Mouse (Mus musculus) limb, embryonic 15.5 days (tissue): ENCODE results near the gene Adamts6. TPM values are rescaled to one million over a fixed set of nuclear protein-coding genes. Genes with fewer than 3 reads are reported as not detected.

Experiments
- ATAC-seq: fragments of 200-750 bp; cut with Nextera tagmentation; 2 replicates; pipeline ENCODE4 v1.8.0; 2017; ENCODE audit warnings: low read depth, moderate TSS enrichment; ENCODE audit not compliant: insufficient number of reproducible peaks, low FRiP score, low TSS enrichment
- H3K27ac ChIP-seq: fragments of 300-500 bp; sonication (generic); 2 replicates; pipeline ENCODE4 v1.5.1; 2015; ENCODE audit warnings: moderate library complexity, mild to moderate bottlenecking, inconsistent platforms
- H3K27me3 ChIP-seq: fragments of 300-500 bp; sonication (generic); 2 replicates; pipeline ENCODE4 v1.6.1; 2015; ENCODE audit warnings: inconsistent platforms
- H3K36me3 ChIP-seq: fragments of 300-500 bp; sonication (generic); 2 replicates; pipeline ENCODE4 v1.6.1; 2015; ENCODE audit warnings: inconsistent platforms
- H3K4me1 ChIP-seq: fragments of 300-500 bp; sonication (generic); 2 replicates; pipeline ENCODE4 v1.6.1; 2015; ENCODE audit warnings: inconsistent platforms
- H3K4me2 ChIP-seq: fragments of 300-500 bp; sonication (generic); 2 replicates; pipeline ENCODE4 v1.6.1; 2015; ENCODE audit warnings: mild to moderate bottlenecking, inconsistent platforms
- H3K4me3 ChIP-seq: fragments of 300-500 bp; sonication (generic); 2 replicates; pipeline ENCODE4 v1.5.1; 2015; ENCODE audit warnings: mild to moderate bottlenecking, inconsistent platforms
- H3K9ac ChIP-seq: fragments of 300-500 bp; sonication (generic); 2 replicates; pipeline ENCODE4 v1.6.1; 2015; ENCODE audit warnings: inconsistent platforms
- H3K9me3 ChIP-seq: fragments of 300-500 bp; sonication (generic); 2 replicates; pipeline ENCODE4 v1.6.1; 2016; ENCODE audit warnings: inconsistent platforms
- WGBS: fragments of 180-500 bp; shearing (Covaris S2); methylation state at CpG from one replicate; pipeline ENCODE4 v1.1.7; 2015; 5-methylcytosine and 5-hydroxymethylcytosine counted together
- polyA plus RNA-seq: library from polyadenylated mRNA; unstranded; fragments of >200 nt; fragmentation: Nextera tagmentation; extraction: Ambion mirVana; gene quantifications from 2 replicates; pipeline ENCODE4 v1.2.1, GENCODE M21; 2015

Adamts6 gene
- polyA plus RNA-seq, 1 experiment from 2014 or later = 3.0 TPM

GRCm38 (mm10) chr13:104504043-104504442 lies 216.4 kb downstream of the Adamts6 start:
- Histone ChIP-seq H3K27ac (no peak overlapping the region), H3K9me3 (no peaks in the 10 kb centered on the region), H3K4me3 (no peak overlapping the region), H3K4me2 (no peak overlapping the region), H3K4me1 (no peaks in the 10 kb centered on the region), H3K9ac (no peak overlapping the region), H3K27me3 (no peaks in the 10 kb centered on the region), H3K36me3 (no peaks in the 10 kb centered on the region)
- 78% methylated on average over 1 of the region's 1 CpGs for WGBS
- no peak for ATAC-seq

- 78% methylated on average over 6 of the region's 6 CpGs for WGBS
- Histone ChIP-seq H3K4me1 (peaks cover 4% of the 10 kb centered on the region; the same call in 1 of the 2 replicates), H3K36me3 (no peaks in the 10 kb centered on the region), H3K4me3 (no peak overlapping the region), H3K27ac (no peak overlapping the region), H3K9ac (no peak overlapping the region), H3K27me3 (no peaks in the 10 kb centered on the region), H3K4me2 (no peak overlapping the region), H3K9me3 (no peaks in the 10 kb centered on the region)
- ATAC-seq = no peak
These were observed 218.7 kb downstream of the Adamts6 start for GRCm38 (mm10) chr13:104506165-104506875.

DNA sequence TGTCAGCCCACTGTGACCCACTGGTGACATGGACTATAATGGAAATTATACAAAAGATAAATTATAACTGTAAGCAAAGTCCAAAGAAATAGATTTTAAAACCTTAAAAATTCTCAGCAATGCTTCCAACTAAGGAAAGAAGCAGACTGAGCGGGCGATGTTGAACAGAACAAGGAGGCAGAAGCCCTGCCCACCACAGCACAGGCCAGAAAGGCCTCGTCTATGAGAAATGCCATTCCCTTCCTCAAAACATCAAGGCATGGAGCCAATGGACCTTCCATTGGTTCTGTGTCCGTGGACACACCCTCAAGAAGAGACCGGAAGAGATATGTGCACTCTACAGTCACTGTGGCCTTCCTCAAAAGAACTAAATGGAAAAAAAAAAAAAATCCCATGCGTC lies 220.0 kb downstream of the Adamts6 start:
- H3K4me2 ChIP-seq = no peak overlapping the region
- no peak overlapping the region for H3K27ac ChIP-seq
- H3K9me3 ChIP-seq = no peaks in the 10 kb centered on the region
- H3K4me1 ChIP-seq = peaks cover 4% of the 10 kb centered on the region; the same call in 1 of the 2 replicates
- no peak overlapping the region for H3K4me3 ChIP-seq
- H3K9ac ChIP-seq = no peak overlapping the region
- H3K27me3 ChIP-seq = no peaks in the 10 kb centered on the region
- ATAC-seq = no peak
- no peaks in the 10 kb centered on the region for H3K36me3 ChIP-seq
- 89% methylated on average over 6 of the region's 6 CpGs for WGBS

- Histone ChIP-seq H3K4me1 (peaks cover 4% of the 10 kb centered on the region; the same call in 1 of the 2 replicates), H3K9ac (no peak overlapping the region), H3K4me2 (no peak overlapping the region), H3K27me3 (no peaks in the 10 kb centered on the region), H3K4me3 (no peak overlapping the region), H3K36me3 (no peaks in the 10 kb centered on the region), H3K27ac (no peak overlapping the region), H3K9me3 (no peaks in the 10 kb centered on the region)
- ATAC-seq = 0 out of 2 replicates have a peak, but pooled peaks have one; percentile 15
- 69% methylated on average over 26 of the region's 26 CpGs for WGBS
These were observed 222.2 kb downstream of the Adamts6 start for GRCm38 (mm10) chr13:104509561-104510493.

- H3K27me3 ChIP-seq = no peaks in the 10 kb centered on the region
- peaks cover 4% of the 10 kb centered on the region; the same call in 1 of the 2 replicates for H3K4me1 ChIP-seq
- 78% methylated on average over 5 of the region's 5 CpGs for WGBS
- H3K9me3 ChIP-seq = no peaks in the 10 kb centered on the region
- no peak for ATAC-seq
- no peak overlapping the region for H3K4me2 ChIP-seq
- H3K36me3 ChIP-seq = no peaks in the 10 kb centered on the region
- H3K27ac ChIP-seq = no peak overlapping the region
- H3K4me3 ChIP-seq = no peak overlapping the region
- H3K9ac ChIP-seq = no peak overlapping the region
These were observed 223.1 kb downstream of the Adamts6 start for GRCm38 (mm10) chr13:104510766-104511165.

DNA sequence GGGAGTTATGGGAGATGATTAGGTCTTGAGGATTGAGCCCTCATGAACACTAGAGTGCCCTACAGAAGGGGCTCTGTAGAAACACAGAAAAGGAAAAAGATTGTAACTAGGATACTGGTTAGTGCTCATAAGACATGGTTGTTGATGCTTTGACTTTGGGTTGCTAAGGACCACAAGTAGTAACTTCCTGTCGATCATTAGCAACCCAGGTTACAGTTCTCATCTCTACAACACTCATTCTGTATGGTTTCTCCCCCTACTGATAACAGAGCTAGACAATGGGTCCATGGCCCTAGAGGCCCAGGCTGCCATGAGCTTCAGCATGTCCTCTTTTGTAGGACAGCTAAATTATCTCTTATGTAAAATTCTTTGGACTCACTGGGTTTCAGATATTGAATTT lies 227.4 kb downstream of the Adamts6 start:
- no peak overlapping the region for H3K4me2 ChIP-seq
- H3K9ac ChIP-seq = no peak overlapping the region
- H3K36me3 ChIP-seq = no peaks in the 10 kb centered on the region
- H3K27ac ChIP-seq = no peak overlapping the region
- H3K4me3 ChIP-seq = no peak overlapping the region
- WGBS = 90% methylated on average over 1 of the region's 1 CpGs
- H3K9me3 ChIP-seq = no peaks in the 10 kb centered on the region
- H3K27me3 ChIP-seq = no peaks in the 10 kb centered on the region
- H3K4me1 ChIP-seq = peaks cover 20% of the 10 kb centered on the region
- no peak for ATAC-seq

GRCm38 (mm10) chr13:104516146-104516545 lies 228.5 kb downstream of the Adamts6 start:
- 59% methylated on average over 4 of the region's 4 CpGs for WGBS
- no peak overlapping the region for H3K4me2 ChIP-seq
- H3K27me3 ChIP-seq = no peaks in the 10 kb centered on the region
- H3K4me1 ChIP-seq = peaks cover 18% of the 10 kb centered on the region
- no peak for ATAC-seq
- no peaks in the 10 kb centered on the region for H3K9me3 ChIP-seq
- H3K36me3 ChIP-seq = no peaks in the 10 kb centered on the region
- H3K9ac ChIP-seq = no peak overlapping the region
- no peak overlapping the region for H3K27ac ChIP-seq
- H3K4me3 ChIP-seq = no peak overlapping the region

- Histone ChIP-seq H3K4me1 (peaks cover 18% of the 10 kb centered on the region), H3K36me3 (no peaks in the 10 kb centered on the region), H3K9me3 (no peaks in the 10 kb centered on the region), H3K27me3 (no peaks in the 10 kb centered on the region), H3K4me2 (no peak overlapping the region), H3K27ac (no peak overlapping the region), H3K9ac (no peak overlapping the region), H3K4me3 (no peak overlapping the region)
- WGBS = 49% methylated on average over 7 of the region's 7 CpGs
- no peak for ATAC-seq
These were observed 229.2 kb downstream of the Adamts6 start for GRCm38 (mm10) chr13:104516766-104517364.

DNA sequence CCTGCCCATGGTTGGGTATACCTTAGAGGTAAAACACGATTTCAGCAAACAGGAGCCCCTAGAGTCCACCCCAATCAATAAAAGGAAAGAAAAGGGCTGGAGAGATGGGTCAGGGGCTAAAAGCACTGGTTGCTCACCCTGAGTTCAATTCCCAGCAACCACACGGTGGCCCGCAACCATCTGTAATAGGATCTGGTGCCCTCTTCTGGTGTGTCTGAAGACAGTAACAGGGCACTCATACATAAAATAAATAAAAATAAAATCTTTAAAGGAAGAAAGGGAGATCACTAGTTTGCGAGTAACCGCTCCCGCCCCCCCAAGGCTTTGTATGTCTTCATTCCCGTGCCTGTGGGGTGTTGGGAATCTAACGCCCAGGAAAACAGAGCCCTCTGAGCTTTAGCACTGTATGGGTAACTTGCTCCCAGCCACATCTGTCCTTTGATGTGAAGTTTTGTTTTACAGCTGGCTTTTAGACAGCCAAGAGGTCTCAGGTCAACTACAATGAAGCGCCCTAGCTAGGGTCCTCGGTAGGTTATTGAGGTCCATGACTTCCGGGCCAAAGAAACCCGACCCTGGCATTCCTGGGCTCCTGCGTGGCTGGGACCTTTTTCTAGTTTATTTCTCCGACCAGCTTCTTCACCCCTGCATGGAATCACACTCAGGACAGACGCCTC lies 230.1 kb downstream of the Adamts6 start:
- H3K4me3 ChIP-seq = peak overlapping the region; percentile 34
- no peaks in the 10 kb centered on the region for H3K27me3 ChIP-seq
- no peak for ATAC-seq
- peak overlapping the region; percentile 82 for H3K27ac ChIP-seq
- peaks cover 18% of the 10 kb centered on the region for H3K4me1 ChIP-seq
- no peaks in the 10 kb centered on the region for H3K36me3 ChIP-seq
- no peaks in the 10 kb centered on the region for H3K9me3 ChIP-seq
- H3K4me2 ChIP-seq = peak overlapping the region; percentile 51
- WGBS = 40% methylated on average over 15 of the region's 15 CpGs
- H3K9ac ChIP-seq = 0 out of 2 replicates have a peak overlapping the region, but pooled peaks have one; percentile 8

GRCm38 (mm10) chr13:104518312-104519005 lies 230.8 kb downstream of the Adamts6 start:
- Histone ChIP-seq H3K4me2 (peak overlapping the region; percentile 51), H3K27me3 (no peaks in the 10 kb centered on the region), H3K27ac (peak overlapping the region; percentile 82), H3K36me3 (no peaks in the 10 kb centered on the region), H3K4me3 (peak overlapping the region; percentile 34), H3K4me1 (peaks cover 18% of the 10 kb centered on the region), H3K9ac (0 out of 2 replicates have a peak overlapping the region, but pooled peaks have one; percentile 8), H3K9me3 (no peaks in the 10 kb centered on the region)
- 11% methylated on average over 19 of the region's 19 CpGs for WGBS
- peak; percentile 87 for ATAC-seq
